Mouse (Mus musculus): ENCODE measurements around the gene Zar1l. TPM values are rescaled to one million over a fixed set of nuclear protein-coding genes. Genes with fewer than 3 reads are reported as not detected.

The Zar1l gene
- polyA plus RNA-seq, 1 experiment from 2014 or later, result not detected

- ATAC-seq (replicated peaks; ENCODE audit: low FRiP score, low read depth) (no peak; the same call in 1 of the 2 replicates), DNase-seq (ENCODE audit: low spot score) (peak; percentile 86)
- H3K36me3 ChIP-seq (ENCODE audit: insufficient read depth, low read length), result 0 out of 2 replicates have a peak, but pooled peaks cover 1% of the 10 kb centered on the region
- no peak for TF ChIP-seq CTCF (IDR thresholded peaks at IDR 0.05; ENCODE audit: low read depth)
- H3K27ac ChIP-seq, result 0 out of 2 replicates have a peak overlapping the region, but pooled peaks have one; percentile 13
- H3K4me1 ChIP-seq (replicated peaks; ENCODE audit: insufficient read depth, low read length), result no peaks in the 10 kb centered on the region; the same call in 1 of the 2 replicates
- no peaks in the 10 kb centered on the region for H3K9me3 ChIP-seq (replicated peaks; ENCODE audit: low read length)
- 36% methylated on average over 8 of the region's 8 CpGs for WGBS
- no peak overlapping the region for H3K9ac ChIP-seq (ENCODE audit: low read depth, low read length)
- no peaks in the 10 kb centered on the region for H3K27me3 ChIP-seq (ENCODE audit: insufficient read depth, low read length)
- no peak overlapping the region for H3K4me2 ChIP-seq (ENCODE audit: low read length)
- no peak overlapping the region for H3K4me3 ChIP-seq (replicated peaks; ENCODE audit: low read depth, low read length)
These were observed 27.1 kb downstream of the Zar1l start for GRCm38 (mm10) chr5:150490821-150491220.

DNA sequence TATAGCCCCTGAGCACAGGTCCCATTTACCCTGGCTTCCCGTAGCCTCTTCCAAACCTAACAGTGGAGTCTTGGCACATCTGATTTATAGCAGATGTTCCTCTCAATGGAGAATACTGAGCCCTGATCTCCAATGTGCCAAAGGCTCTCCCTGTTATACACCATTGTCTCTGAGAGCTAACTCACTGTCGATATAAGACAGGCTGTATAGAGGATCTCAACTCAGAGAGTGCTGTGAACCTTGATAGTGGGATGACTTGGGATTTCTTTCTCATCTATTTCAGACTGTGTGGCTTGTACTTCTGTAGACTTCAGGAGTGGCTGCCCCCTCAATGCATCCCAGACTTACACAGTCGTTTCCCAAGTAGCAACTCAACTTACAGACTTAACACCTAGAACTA, 27.7 kb downstream of the Zar1l start:
- Histone ChIP-seq H3K9ac (ENCODE audit: low read depth, low read length) (no peak overlapping the region), H3K36me3 (ENCODE audit: insufficient read depth, low read length) (no peaks in the 10 kb centered on the region), H3K9me3 (replicated peaks; ENCODE audit: low read length) (no peaks in the 10 kb centered on the region), H3K4me1 (replicated peaks; ENCODE audit: insufficient read depth, low read length) (no peaks in the 10 kb centered on the region; the same call in 1 of the 2 replicates), H3K4me2 (ENCODE audit: low read length) (no peak overlapping the region), H3K27me3 (ENCODE audit: insufficient read depth, low read length) (no peaks in the 10 kb centered on the region), H3K4me3 (replicated peaks; ENCODE audit: low read depth, low read length) (no peak overlapping the region), H3K27ac (0 out of 2 replicates have a peak overlapping the region, but pooled peaks have one; percentile 13)
- 40% methylated on average over 3 of the region's 3 CpGs for WGBS
- DNase-seq (ENCODE audit: low spot score), result no peak
- TF ChIP-seq CTCF (IDR thresholded peaks at IDR 0.05; ENCODE audit: low read depth), result no peak
- ATAC-seq (replicated peaks; ENCODE audit: low FRiP score, low read depth), result no peak

GRCm38 (mm10) chr5:150485198-150485597, 32.8 kb downstream of the Zar1l start:
- no peak overlapping the region for H3K4me2 ChIP-seq (ENCODE audit: low read length)
- no peaks in the 10 kb centered on the region for H3K27me3 ChIP-seq (ENCODE audit: insufficient read depth, low read length)
- peak; percentile 76 for TF ChIP-seq CTCF (IDR thresholded peaks at IDR 0.05; ENCODE audit: low read depth)
- no peak overlapping the region for H3K27ac ChIP-seq
- ATAC-seq (replicated peaks; ENCODE audit: low FRiP score, low read depth) (no peak), DNase-seq (ENCODE audit: low spot score) (peak; percentile 93)
- no peaks in the 10 kb centered on the region for H3K9me3 ChIP-seq (replicated peaks; ENCODE audit: low read length)
- H3K9ac ChIP-seq (ENCODE audit: low read depth, low read length), result no peak overlapping the region
- H3K36me3 ChIP-seq (ENCODE audit: insufficient read depth, low read length), result 0 out of 2 replicates have a peak, but pooled peaks cover 7% of the 10 kb centered on the region
- no peaks in the 10 kb centered on the region; the same call in 1 of the 2 replicates for H3K4me1 ChIP-seq (replicated peaks; ENCODE audit: insufficient read depth, low read length)
- WGBS, result 63% methylated on average over 3 of the region's 3 CpGs
- H3K4me3 ChIP-seq (replicated peaks; ENCODE audit: low read depth, low read length), result no peak overlapping the region

DNA sequence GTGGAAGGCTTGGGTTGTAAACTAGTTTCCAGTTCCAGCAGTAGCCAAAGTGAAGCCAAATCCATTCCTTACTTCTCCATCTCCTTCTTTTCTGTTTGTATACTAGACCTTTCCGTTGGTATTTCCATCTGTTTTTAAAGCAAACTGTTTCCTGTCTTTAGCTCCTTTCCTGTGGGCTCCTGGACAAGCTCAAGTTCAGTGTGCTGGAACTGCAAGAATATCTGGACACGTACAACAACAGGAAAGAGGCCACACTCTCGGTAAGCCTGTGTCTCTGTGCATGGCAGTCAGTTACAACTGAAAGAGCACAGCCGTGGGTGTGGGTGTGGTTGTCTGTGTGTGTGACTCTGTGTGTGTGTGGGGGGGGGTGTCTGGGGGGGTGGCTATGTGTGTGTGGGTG, 39.4 kb downstream of the Zar1l start:
- Histone ChIP-seq H3K27ac (no peak overlapping the region), H3K4me2 (ENCODE audit: low read length) (no peak overlapping the region), H3K27me3 (ENCODE audit: insufficient read depth, low read length) (no peaks in the 10 kb centered on the region), H3K36me3 (ENCODE audit: insufficient read depth, low read length) (0 out of 2 replicates have a peak, but pooled peaks cover 4% of the 10 kb centered on the region), H3K9me3 (replicated peaks; ENCODE audit: low read length) (no peaks in the 10 kb centered on the region), H3K4me1 (replicated peaks; ENCODE audit: insufficient read depth, low read length) (no peaks in the 10 kb centered on the region), H3K4me3 (replicated peaks; ENCODE audit: low read depth, low read length) (no peak overlapping the region), H3K9ac (ENCODE audit: low read depth, low read length) (no peak overlapping the region)
- no peak for TF ChIP-seq CTCF (IDR thresholded peaks at IDR 0.05; ENCODE audit: low read depth)
- WGBS, result 34% methylated on average over 4 of the region's 4 CpGs
- no peak for ATAC-seq (replicated peaks; ENCODE audit: low FRiP score, low read depth)
- no peak for DNase-seq (ENCODE audit: low spot score)

DNA sequence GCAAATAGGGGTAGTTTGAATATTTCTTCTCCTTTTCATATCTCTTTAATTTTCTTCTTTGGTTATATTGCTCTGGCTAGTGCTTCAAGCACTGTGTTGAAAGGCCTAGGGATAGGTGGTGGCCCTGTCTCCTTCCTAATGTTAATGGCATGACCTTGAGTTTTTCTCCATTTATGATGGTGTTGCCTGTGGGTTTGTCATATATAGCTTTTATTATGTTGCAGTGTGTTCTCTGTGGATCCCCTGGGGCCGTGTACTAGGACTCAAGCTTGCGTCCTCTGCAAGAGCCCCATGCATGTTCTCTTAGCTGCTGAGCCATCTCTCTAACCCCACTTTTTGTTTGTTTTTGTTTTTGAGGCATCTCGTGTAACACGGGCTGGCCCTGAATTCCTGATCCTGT, 40.6 kb downstream of the Zar1l start:
- Histone ChIP-seq H3K36me3 (ENCODE audit: insufficient read depth, low read length) (peaks cover 8% of the 10 kb centered on the region; the same call in 1 of the 2 replicates), H3K27me3 (ENCODE audit: insufficient read depth, low read length) (no peaks in the 10 kb centered on the region), H3K4me3 (replicated peaks; ENCODE audit: low read depth, low read length) (no peak overlapping the region), H3K9ac (ENCODE audit: low read depth, low read length) (no peak overlapping the region), H3K4me2 (ENCODE audit: low read length) (no peak overlapping the region), H3K27ac (no peak overlapping the region), H3K4me1 (replicated peaks; ENCODE audit: insufficient read depth, low read length) (no peaks in the 10 kb centered on the region), H3K9me3 (replicated peaks; ENCODE audit: low read length) (no peaks in the 10 kb centered on the region)
- no peak for TF ChIP-seq CTCF (IDR thresholded peaks at IDR 0.05; ENCODE audit: low read depth)
- no peak for DNase-seq (ENCODE audit: low spot score)
- WGBS, result 69% methylated on average over 4 of the region's 4 CpGs
- no peak for ATAC-seq (replicated peaks; ENCODE audit: low FRiP score, low read depth)

DNA sequence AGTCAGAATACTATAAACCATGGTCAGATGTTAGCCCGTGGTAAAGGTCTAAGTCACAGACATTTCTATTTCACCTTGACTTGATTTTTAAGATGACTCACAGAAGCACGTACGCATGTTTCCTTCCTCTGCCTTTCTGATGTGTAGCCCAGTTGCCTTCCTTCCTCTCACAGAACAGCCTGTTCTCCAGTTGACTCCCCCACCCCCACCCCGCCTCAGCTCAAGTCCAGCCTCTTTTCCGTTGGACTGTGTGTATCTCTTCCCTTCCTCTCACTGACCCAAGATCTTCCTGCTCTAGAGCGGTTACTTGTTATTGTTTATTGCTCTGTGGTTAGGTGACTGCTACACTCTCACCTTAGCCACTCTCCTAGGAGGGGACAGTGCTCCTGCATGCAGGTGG, 49.5 kb downstream of the Zar1l start:
- H3K4me1 ChIP-seq (replicated peaks; ENCODE audit: insufficient read depth, low read length), result no peaks in the 10 kb centered on the region
- peaks cover 5% of the 10 kb centered on the region; the same call in 1 of the 2 replicates for H3K36me3 ChIP-seq (ENCODE audit: insufficient read depth, low read length)
- ATAC-seq (replicated peaks; ENCODE audit: low FRiP score, low read depth), result no peak
- H3K27ac ChIP-seq, result peak overlapping the region; percentile 6; the same call in 1 of the 2 replicates
- 52% methylated on average over 6 of the region's 6 CpGs for whole genome bisulfite sequencing
- H3K9me3 ChIP-seq (replicated peaks; ENCODE audit: low read length), result no peaks in the 10 kb centered on the region
- peak; percentile 44 for DNase-seq (ENCODE audit: low spot score)
- no peak overlapping the region for H3K4me2 ChIP-seq (ENCODE audit: low read length)
- TF ChIP-seq CTCF (IDR thresholded peaks at IDR 0.05; ENCODE audit: low read depth), result no peak
- H3K27me3 ChIP-seq (ENCODE audit: insufficient read depth, low read length), result no peaks in the 10 kb centered on the region
- no peak overlapping the region for H3K4me3 ChIP-seq (replicated peaks; ENCODE audit: low read depth, low read length)
- no peak overlapping the region for H3K9ac ChIP-seq (ENCODE audit: low read depth, low read length)

GRCm38 (mm10) chr5:150466132-150466531, 51.8 kb downstream of the Zar1l start:
- no peak overlapping the region for H3K9ac ChIP-seq (ENCODE audit: low read depth, low read length)
- DNase-seq (ENCODE audit: low spot score) (peak; percentile 97), ATAC-seq (replicated peaks; ENCODE audit: low FRiP score, low read depth) (peak; percentile 89)
- no peak overlapping the region for H3K4me3 ChIP-seq (replicated peaks; ENCODE audit: low read depth, low read length)
- H3K4me2 ChIP-seq (ENCODE audit: low read length), result peak overlapping the region; percentile 26; the same call in 1 of the 2 replicates
- H3K9me3 ChIP-seq (replicated peaks; ENCODE audit: low read length), result no peaks in the 10 kb centered on the region
- no peaks in the 10 kb centered on the region for H3K4me1 ChIP-seq (replicated peaks; ENCODE audit: insufficient read depth, low read length)
- TF ChIP-seq CTCF (IDR thresholded peaks at IDR 0.05; ENCODE audit: low read depth), result no peak
- WGBS, result 51% methylated on average over 12 of the region's 12 CpGs
- H3K27ac ChIP-seq, result peak overlapping the region; percentile 61; the same call in 1 of the 2 replicates
- H3K27me3 ChIP-seq (ENCODE audit: insufficient read depth, low read length), result no peaks in the 10 kb centered on the region
- H3K36me3 ChIP-seq (ENCODE audit: insufficient read depth, low read length), result no peaks in the 10 kb centered on the region
